Mouse (Mus musculus) G1E (cell line): ENCODE results near the gene Efcab6.

ENCODE experiments used
- CTCF ChIP-seq: IDR thresholded peaks from 2 replicates; pipeline ENCODE4 v1.5.1; 2012; ENCODE audit warnings: low read depth, low read length, inconsistent platforms, mixed read lengths
- GATA1 ChIP-seq: IDR thresholded peaks from 2 replicates; pipeline ENCODE4 v1.6.1; 2012; ENCODE audit warnings: borderline replicate concordance, low read length, inconsistent platforms, mixed read lengths

DNA sequence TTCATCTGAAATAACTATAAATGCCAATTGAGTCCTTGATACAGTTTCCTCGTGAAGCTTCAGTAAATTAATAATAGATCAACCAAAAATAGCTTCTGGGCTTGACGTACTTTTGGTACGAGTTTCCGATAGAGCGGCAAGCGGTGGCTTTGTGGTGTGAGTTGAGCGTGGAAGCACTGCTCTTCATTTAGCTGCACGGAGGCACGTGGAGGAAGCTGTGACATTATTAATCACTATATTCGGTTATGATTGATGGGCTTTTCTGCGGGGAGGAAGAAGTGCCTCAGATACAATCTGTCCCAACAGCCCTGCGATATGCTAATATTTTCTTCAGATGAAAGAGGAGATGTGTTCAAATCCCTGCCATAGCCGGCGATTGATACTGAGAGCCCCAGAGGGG lies 60.9 kb downstream of the Efcab6 start:
- no peak for TF ChIP-seq CTCF
- TF ChIP-seq GATA1, result no peak
